Mouse (Mus musculus) left cerebral cortex, adult 8-10 months (tissue): ENCODE measurements around the gene Dnajc25. TPM values are rescaled to one million over a fixed set of nuclear protein-coding genes. Genes with fewer than 3 reads are reported as not detected.
A peak's percentile ranks its signal among the peaks of the same experiment; 100 is the strongest.

ENCODE experiments used
- DNase-seq, 2 experiments: peaks; one replicate each; pipeline ENCODE4 v3.0.0; 2022; ENCODE audit warnings: low spot score in 2 of 2
- total RNA-seq, 4 experiments: library from RNA; stranded (reverse); gene quantifications; 2 replicates each; pipeline ENCODE4 v1.2.4; 2022

Dnajc25 gene
- total RNA-seq, result 1 to 10 TPM; 4.9 to 7.3 (median 6.1) TPM

GRCm38 (mm10) chr4:58994762-58995161 is at the start of gene Dnajc25:
Gene Dnajc25 (plus strand): TSS chr4:58995062.
- DNase-seq, result no peak

GRCm38 (mm10) chr4:58948391-58948790 is 46.5 kb upstream of the Dnajc25 start:
- DNase-seq, result no peak

- DNase-seq, result no peak
These were observed 42.2 kb upstream of the Dnajc25 start for GRCm38 (mm10) chr4:58952630-58953029.

GRCm38 (mm10) chr4:58961719-58962118 is 33.1 kb upstream of the Dnajc25 start:
- no peak for DNase-seq

- no peak for DNase-seq
These were observed 31.6 kb upstream of the Dnajc25 start for GRCm38 (mm10) chr4:58963271-58963670.

- DNase-seq, result no peak
These were observed 29.7 kb upstream of the Dnajc25 start for GRCm38 (mm10) chr4:58965136-58965535.

- no peak for DNase-seq
These were observed 24.2 kb upstream of the Dnajc25 start for GRCm38 (mm10) chr4:58970678-58971077.

GRCm38 (mm10) chr4:58975711-58976110 is 19.2 kb upstream of the Dnajc25 start:
- DNase-seq, result no peak

- no peak for DNase-seq
These were observed 13.4 kb upstream of the Dnajc25 start for GRCm38 (mm10) chr4:58981421-58981820.

GRCm38 (mm10) chr4:58982806-58983205 is 12.1 kb upstream of the Dnajc25 start:
- no peak for DNase-seq

- DNase-seq, result peak in 1 of 2 experiments; percentile 71
These were observed 9.7 kb upstream of the Dnajc25 start for GRCm38 (mm10) chr4:58985157-58985648.

GRCm38 (mm10) chr4:58986540-58987190 is 8.2 kb upstream of the Dnajc25 start, which contains the start of gene Ptgr1:
Gene Ptgr1 (minus strand): TSS chr4:58987119.
- DNase-seq, result peak; percentile 66 to 70

- DNase-seq, result no peak
These were observed 5.5 kb upstream of the Dnajc25 start for GRCm38 (mm10) chr4:58989303-58989898.

- DNase-seq, result no peak
These were observed 4.0 kb upstream of the Dnajc25 start for GRCm38 (mm10) chr4:58990609-58991434.

GRCm38 (mm10) chr4:58992195-58992594 is 2.7 kb upstream of the Dnajc25 start:
- DNase-seq, result no peak

GRCm38 (mm10) chr4:58995251-58995693 is 410 bp downstream of the Dnajc25 start:
- DNase-seq, result no peak

- DNase-seq, result no peak
These were observed 2.2 kb downstream of the Dnajc25 start for GRCm38 (mm10) chr4:58997081-58997480.

- no peak for DNase-seq
These were observed 3.8 kb downstream of the Dnajc25 start for GRCm38 (mm10) chr4:58998688-58999087.

GRCm38 (mm10) chr4:58999686-59000085 is 4.8 kb downstream of the Dnajc25 start:
- DNase-seq, result peak; percentile 20 to 67

GRCm38 (mm10) chr4:59000614-59001013 is 5.8 kb downstream of the Dnajc25 start:
- DNase-seq, result no peak

- peak; percentile 71 to 88 for DNase-seq
These were observed 8.3 kb downstream of the Dnajc25 start, which contains the start of gene Gm20503 for GRCm38 (mm10) chr4:59002948-59003805. Gene Gm20503 (plus strand): TSS chr4:59003210.
